Mouse (Mus musculus): ENCODE measurements at regions not wholly inside any gene's neighbourhood (a gene's known extent, or its start where the extent isn't known, plus 50 kb on each side); places are given as distances from the start of the nearest gene placed in this dataset.

- no peak for TF ChIP-seq POLR2A (IDR thresholded peaks at IDR 0.05; ENCODE audit: borderline replicate concordance, extremely low read depth, insufficient read depth, insufficient read length, poor library complexity, severe bottlenecking)
- TF ChIP-seq CTCF (IDR thresholded peaks at IDR 0.05; ENCODE audit: borderline replicate concordance, extremely low read depth, insufficient read depth, insufficient read length): no peak
Observed at GRCm38 (mm10) chr2:47892879-47893278, 921.0 kb upstream of the Acvr2a start.
